Mouse (Mus musculus) telencephalon, adult 2 months (tissue): ENCODE data around the gene Dctn2.

Experiments
- DNase-seq: peaks from one replicate; pipeline ENCODE4 v3.0.0-alpha.2; 2011; ENCODE audit warnings: low read depth, low spot score

The Dctn2 gene

GRCm38 (mm10) chr10:127263631-127264030 is 2.5 kb upstream of the Dctn2 start:
- no peak for DNase-seq

DNA sequence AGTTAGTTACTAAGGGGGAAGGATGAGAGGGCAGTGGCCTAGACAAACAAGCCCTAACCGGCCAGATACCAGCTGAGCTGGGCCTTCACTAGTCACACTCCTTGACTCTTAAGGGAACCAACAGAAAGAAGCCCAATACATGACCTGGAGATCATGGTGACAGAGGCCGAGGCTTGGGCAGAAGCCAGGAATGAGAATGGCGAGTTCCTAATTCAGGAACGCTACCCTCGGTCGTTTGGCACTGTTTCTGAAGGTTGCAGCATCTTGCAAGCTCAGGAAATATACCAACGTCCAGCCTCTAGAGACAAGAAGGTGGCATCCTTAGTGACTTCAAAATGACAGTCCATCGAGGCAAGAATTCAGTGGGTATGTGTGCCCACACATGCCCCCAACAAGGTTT is 1.8 kb upstream of the Dctn2 start:
- no peak for DNase-seq

GRCm38 (mm10) chr10:127264971-127265370 is 1.2 kb upstream of the Dctn2 start:
- DNase-seq = no peak

- no peak for DNase-seq
Measured at GRCm38 (mm10) chr10:127265727-127266111, 449 bp upstream of the Dctn2 start.

GRCm38 (mm10) chr10:127267318-127267717 is 1.1 kb downstream of the Dctn2 start:
- DNase-seq = no peak

- no peak for DNase-seq
Measured at GRCm38 (mm10) chr10:127268401-127268800, 2.2 kb downstream of the Dctn2 start.

- no peak for DNase-seq
Measured at GRCm38 (mm10) chr10:127269036-127269435, 2.9 kb downstream of the Dctn2 start.

DNA sequence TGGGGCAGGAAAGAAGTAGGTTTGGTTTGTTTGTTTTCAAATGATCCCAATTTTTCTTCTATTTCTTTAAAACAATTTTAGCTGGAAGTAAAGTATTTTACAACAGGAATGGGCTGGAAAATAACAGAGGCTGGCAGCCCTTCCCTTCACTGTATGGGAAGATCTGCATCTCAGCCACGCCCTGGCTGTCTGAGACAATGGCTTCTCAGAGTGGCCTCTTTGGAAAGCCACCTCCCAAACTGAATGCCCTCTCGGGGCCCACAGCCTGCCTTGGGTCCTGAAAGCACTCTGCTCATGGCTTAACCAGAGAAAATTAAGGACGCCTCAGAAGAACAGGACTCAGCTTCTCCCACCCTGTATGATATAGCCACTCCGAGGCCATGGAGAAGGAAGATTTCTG is 3.7 kb downstream of the Dctn2 start:
- DNase-seq = no peak

- DNase-seq = no peak
Measured at GRCm38 (mm10) chr10:127272371-127272770, 6.2 kb downstream of the Dctn2 start.

DNA sequence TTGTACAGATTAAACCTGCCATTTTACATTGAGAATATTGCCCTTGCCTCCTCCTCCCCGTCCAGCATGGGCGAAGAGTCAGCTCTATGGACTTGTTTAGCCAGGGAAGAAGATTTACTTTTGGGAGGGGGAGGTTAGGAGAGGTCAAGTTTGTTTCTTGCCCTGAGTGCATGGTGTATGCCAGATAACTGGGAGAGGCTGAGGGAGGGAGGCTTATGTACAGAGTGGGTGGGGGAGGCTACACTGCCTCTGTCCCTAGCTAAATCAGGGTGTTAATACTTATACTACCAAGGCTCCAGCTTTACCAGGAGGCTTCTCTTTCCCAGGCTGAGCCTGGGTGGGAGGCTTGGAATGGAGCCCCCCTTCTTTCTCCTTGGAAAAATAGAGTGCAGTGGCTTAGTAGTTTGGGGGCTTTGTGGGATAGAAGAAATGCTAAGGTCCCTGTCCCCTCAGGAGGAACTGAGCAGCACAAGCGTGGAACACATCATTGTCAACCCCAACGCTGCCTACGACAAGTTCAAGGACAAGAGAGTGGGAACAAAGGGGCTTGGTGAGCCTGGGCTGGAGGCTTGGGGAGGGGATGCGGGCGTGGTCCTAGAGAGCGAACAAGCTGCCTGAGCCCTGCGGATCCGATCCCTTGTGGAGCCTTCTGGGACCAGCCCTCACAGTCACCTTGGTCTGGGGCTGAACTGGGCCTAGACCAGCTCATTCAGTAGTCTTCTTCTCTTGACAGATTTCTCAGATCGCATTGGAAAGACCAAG is 8.3 kb downstream of the Dctn2 start:
- DNase-seq = no peak

DNA sequence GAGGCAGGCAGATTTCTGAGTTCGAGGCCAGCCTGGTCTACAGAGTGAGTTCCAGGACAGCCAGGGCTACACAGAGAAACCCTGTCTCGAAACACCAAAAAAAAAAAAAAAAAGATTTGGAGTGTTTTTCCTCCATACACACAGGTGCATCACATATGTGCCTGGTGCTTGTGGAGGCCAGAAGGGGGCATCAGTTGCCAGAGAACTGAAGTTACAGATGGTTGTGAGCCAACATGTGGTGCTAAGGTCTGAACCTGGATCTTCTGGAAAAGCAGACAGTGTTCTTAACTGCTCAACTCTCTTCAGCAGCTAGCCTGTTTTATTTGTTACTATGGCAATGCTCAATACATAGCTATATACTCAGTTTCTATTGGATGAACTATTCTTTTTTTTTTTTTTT is 13.6 kb downstream of the Dctn2 start:
- no peak for DNase-seq

GRCm38 (mm10) chr10:127281316-127281715 is 15.1 kb downstream of the Dctn2 start:
- DNase-seq = no peak

- no peak for DNase-seq
Measured at GRCm38 (mm10) chr10:127282620-127283215, 16.6 kb downstream of the Dctn2 start.

DNA sequence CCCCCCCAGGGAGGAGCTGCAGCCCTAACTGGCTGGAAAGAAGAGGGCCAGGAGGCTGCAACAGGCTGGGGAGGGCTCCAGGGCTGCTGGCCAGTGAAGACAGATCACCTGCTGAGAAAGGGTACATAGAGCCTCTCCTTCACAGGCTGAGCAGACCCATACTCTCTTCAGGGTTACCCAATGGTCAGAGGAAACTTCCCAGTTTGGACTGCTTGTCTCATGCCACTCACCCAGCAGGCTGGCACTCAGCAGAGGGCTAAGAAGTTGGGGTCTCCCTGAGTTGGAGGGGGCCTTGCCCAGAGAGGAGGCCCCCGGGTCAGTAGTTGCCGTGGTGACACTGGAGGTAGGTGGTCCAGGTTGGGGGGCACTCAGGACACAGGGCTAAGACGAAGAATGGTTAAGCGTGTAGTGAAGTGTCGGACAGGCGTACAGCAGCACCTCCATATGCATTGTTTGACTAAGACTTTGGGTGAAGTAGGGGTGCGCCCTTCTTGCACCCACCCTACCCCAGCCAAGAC is 18.0 kb downstream of the Dctn2 start:
- DNase-seq = no peak

- no peak for DNase-seq
Measured at GRCm38 (mm10) chr10:127284724-127285500, 18.7 kb downstream of the Dctn2 start.

GRCm38 (mm10) chr10:127285644-127286043 is 19.5 kb downstream of the Dctn2 start:
- DNase-seq = no peak

DNA sequence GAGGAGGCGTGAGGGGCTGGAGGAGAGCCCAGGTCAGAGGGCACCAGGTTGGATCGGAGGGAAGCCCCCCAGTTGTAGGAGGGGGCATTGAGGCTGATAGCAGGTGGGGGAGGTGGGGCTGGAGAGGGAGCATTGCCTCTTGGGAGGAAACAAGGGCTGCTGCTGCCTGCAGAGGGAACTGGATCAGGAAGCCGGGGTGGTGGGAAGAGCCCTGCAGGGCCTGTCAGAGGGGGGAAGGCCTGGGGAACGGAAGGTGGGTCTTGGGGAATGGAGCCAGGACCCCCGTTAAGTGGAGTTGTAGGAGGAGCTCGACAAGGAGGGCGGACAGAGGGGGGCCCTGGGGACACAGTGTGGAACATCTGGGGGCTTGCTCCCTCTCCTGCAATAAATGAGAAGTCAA is 20.0 kb downstream of the Dctn2 start:
- no peak for DNase-seq

GRCm38 (mm10) chr10:127286730-127287129 is 20.6 kb downstream of the Dctn2 start:
- no peak for DNase-seq

DNA sequence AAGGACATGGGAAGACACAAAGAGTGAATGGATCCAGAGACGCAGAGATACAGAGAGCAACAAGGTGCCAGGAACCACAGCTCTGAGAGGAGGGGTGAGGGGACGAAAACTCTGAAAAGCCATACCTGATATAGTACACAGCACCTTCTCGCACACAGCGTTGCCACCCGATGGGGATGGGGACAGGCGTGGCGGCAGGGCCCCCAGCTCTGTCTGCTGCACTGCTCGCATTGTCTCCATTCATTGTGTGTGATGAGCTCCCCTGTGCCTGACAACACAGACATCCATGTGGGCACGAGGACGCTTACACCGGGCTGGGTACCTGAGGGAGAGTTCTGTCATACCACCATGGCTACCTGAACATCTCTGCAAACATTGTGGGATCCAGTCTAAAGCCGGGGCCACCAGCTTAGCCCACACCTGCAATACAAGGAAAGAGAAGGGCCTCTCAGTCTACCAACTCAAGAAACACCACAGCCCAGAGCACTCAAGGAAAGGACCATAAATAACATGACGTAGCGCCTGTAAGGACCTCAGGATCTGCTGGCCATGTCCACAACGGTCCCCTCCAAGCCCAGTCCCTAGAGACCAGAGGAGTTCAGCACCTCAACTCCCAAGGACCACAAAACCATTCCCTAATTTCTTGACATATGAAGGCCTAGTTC is 21.2 kb downstream of the Dctn2 start:
- DNase-seq = no peak

GRCm38 (mm10) chr10:127287936-127288293 is 21.7 kb downstream of the Dctn2 start:
- DNase-seq = no peak

DNA sequence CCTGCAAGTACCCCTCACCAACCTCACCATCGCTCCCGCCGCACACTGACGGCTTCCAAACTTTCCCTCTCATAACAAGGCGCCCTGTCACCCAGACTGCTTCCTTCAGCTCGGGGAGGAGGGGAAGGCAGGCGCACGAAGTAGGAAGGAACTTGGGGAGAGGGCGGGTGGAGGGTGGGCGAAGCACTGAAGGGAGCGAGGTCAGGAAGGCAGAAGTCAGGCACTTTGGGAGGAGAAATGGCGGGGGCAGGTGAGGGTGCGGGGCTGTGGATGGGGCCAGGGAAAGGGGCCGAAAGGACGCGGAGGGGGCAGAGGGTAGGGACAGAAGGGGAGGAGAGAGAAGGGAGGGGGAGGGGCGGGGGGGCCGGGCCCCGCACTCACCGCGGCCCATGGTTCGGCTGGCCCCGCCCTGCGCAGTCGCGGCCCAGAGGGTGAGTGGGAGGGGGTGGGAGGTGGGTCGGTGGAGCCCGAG is 22.2 kb downstream of the Dctn2 start:
- no peak for DNase-seq
